Mouse (Mus musculus) midbrain, postnatal 0 days (tissue): ENCODE measurements around the gene Ctdspl. TPM values are rescaled to one million over a fixed set of nuclear protein-coding genes. Genes with fewer than 3 reads are reported as not detected.

Experiments
- ATAC-seq: fragments of 200-750 bp; cut with Nextera tagmentation; 2 replicates; pipeline ENCODE4 v1.8.0; 2017; ENCODE audit warnings: moderate number of reproducible peaks, mild to moderate bottlenecking, moderate TSS enrichment, moderate library complexity; ENCODE audit not compliant: low FRiP score
- DNase-seq: peaks from one replicate; pipeline ENCODE4 v3.0.0-alpha.2; 2015; ENCODE audit warnings: low spot score
- H3K27ac ChIP-seq: fragments of 300-500 bp; sonication (generic); 2 replicates; pipeline ENCODE4 v1.5.1; 2014; ENCODE audit warnings: low read depth, mild to moderate bottlenecking, low read length, mixed read lengths
- H3K27me3 ChIP-seq: fragments of 300-500 bp; sonication (generic); 2 replicates; pipeline ENCODE4 v1.6.1; 2014; ENCODE audit warnings: low read length, control low read depth, mixed read lengths; ENCODE audit not compliant: insufficient read depth
- H3K36me3 ChIP-seq: fragments of 300-500 bp; sonication (generic); 2 replicates; pipeline ENCODE4 v1.6.1; 2014; ENCODE audit warnings: low read length, control low read depth, mixed read lengths; ENCODE audit not compliant: insufficient read depth
- H3K4me1 ChIP-seq: fragments of 300-500 bp; sonication (generic); 2 replicates; pipeline ENCODE4 v1.6.1; 2014; ENCODE audit warnings: mild to moderate bottlenecking, control low read depth, antibody characterized with exemption, low read length, mixed read lengths; ENCODE audit not compliant: insufficient read depth
- H3K4me2 ChIP-seq: fragments of 300-500 bp; sonication (generic); 2 replicates; pipeline ENCODE4 v1.6.1; 2014; ENCODE audit warnings: low read depth, mild to moderate bottlenecking, low read length, mixed read lengths; ENCODE audit not compliant: poor library complexity, severe bottlenecking
- H3K4me3 ChIP-seq: fragments of 300-500 bp; sonication (generic); 2 replicates; pipeline ENCODE4 v1.5.1; 2014; ENCODE audit warnings: low read depth, mild to moderate bottlenecking, low read length, moderate library complexity
- H3K9ac ChIP-seq: fragments of 300-500 bp; sonication (generic); replicated peaks from 2 replicates; pipeline ENCODE4 v1.6.1; 2014; ENCODE audit warnings: mild to moderate bottlenecking, low read length, moderate library complexity, mixed read lengths; ENCODE audit not compliant: poor library complexity, severe bottlenecking
- H3K9me3 ChIP-seq: fragments of 300-500 bp; sonication (generic); 2 replicates; pipeline ENCODE4 v1.6.1; 2016; ENCODE audit warnings: low read length, control low read depth
- CTCF ChIP-seq: IDR thresholded peaks from 2 replicates; pipeline ENCODE4 v1.5.1; 2016; ENCODE audit warnings: antibody characterized with exemption, mild to moderate bottlenecking
- WGBS: fragments of 180-500 bp; shearing (Covaris S2); extraction: QIAGEN DNeasy Blood & Tissue Kit; methylation state at CpG from one replicate; pipeline ENCODE4 v1.1.7; 2014; 5-methylcytosine and 5-hydroxymethylcytosine counted together
- microRNA-seq: library from miRNA; unstranded; fragments of <30 nt; microRNA quantifications from one replicate; pipeline ENCODE4, GENCODE M21; 2016; ENCODE audit warnings: borderline number of aligned reads
- polyA plus RNA-seq: library from polyadenylated mRNA; unstranded; fragments of >200 nt; fragmentation: Nextera tagmentation; extraction: Ambion mirVana; gene quantifications from 2 replicates; pipeline ENCODE4 v1.2.1, GENCODE M21; 2015
- total RNA-seq: library from RNA; depleted of rRNA; stranded (reverse); fragments of >200 nt; gene quantifications from 2 replicates; pipeline ENCODE4 v1.2.3, GENCODE M21; 2014; rRNA removed

The Ctdspl gene
- total and polyA plus RNA-seq, 2 experiments from 2014 or later, result 7.1 to 11.9 TPM

DNA sequence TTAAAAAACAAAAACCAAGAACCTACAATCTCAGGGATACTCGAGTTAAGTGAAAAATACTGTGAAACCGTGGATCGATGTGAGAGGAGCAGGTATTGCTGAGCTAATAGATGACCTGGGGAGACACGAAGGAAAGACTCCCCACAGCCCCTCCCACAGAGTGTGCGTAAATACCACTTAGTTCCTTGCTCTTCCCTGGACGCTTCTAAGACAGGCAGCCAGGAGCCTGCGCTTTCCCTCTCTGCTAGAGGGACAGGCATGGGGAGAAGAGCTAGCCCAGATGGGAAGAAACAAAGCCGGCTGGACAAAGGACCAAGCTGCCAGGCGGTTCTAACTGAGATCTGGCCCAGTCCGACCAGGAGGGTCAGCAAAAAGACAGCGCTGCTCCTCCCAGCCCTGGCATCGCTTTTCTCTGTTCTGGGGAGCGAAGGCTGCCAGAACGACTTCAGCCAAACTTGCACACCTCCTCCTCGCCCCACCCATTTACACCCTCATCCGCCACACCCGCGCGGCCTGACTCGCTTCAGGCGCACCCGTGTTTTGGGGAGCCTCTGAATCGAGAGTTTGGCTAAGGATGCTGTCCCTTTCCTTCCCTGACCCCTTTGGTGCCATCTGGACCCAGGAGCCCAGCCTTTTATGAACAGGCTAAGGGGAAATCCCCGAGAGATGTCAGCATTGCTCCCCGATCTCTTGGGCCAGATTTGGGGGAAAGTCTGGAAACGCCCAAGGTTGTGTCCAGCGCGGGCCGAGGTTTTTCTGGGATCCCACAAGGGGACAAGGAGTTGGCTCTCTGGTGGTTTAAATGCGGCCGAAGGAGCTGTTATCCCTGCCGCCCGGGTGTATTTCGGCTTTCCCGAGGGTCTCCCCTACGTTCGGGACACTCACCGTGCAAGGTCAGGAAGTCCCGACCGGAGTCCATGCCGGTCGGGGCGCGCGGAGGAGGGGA is 166.5 kb downstream of the Ctdspl start:
- Histone ChIP-seq H3K9me3 (no peaks in the 10 kb centered on the region), H3K27me3 (peaks cover 4% of the 10 kb centered on the region; the same call in 1 of the 2 replicates), H3K27ac (no peak overlapping the region), H3K9ac (peak overlapping the region; percentile 64), H3K4me1 (peaks cover 12% of the 10 kb centered on the region; the same call in 1 of the 2 replicates), H3K36me3 (no peaks in the 10 kb centered on the region), H3K4me3 (peak overlapping the region; percentile 53), H3K4me2 (peak overlapping the region; percentile 67)
- 2% methylated on average over 45 of the region's 45 CpGs for WGBS
- TF ChIP-seq CTCF, result no peak
- DNase-seq, result peak; percentile 40
- no peak for ATAC-seq

Small RNA genes within 50 kb of the gene (microRNA-seq; reads per million reads assigned to microRNA genes)
- gene Mir26a-1, result 16.1 reads per million, percentile 27 among the genes with 10 or more reads in this experiment

Other genes with a start within 250 kb of the Ctdspl start
- 2.8 and 10.5 TPM in 2 replicates for gene Vill, start 126.3 kb downstream of the Ctdspl start, total RNA-seq
- gene Vill, start 126.3 kb downstream of the Ctdspl start, polyA plus RNA-seq, result 3.8 and 4.7 TPM in 2 replicates
- gene Plcd1, start 167.0 kb downstream of the Ctdspl start, total RNA-seq, result 12.2 and 17.4 TPM in 2 replicates
- gene Plcd1, start 167.0 kb downstream of the Ctdspl start, polyA plus RNA-seq, result 10.9 and 11.8 TPM in 2 replicates
- 2.8 and 3.3 TPM in 2 replicates for gene Dlec1, start 176.0 kb downstream of the Ctdspl start, total RNA-seq
- gene Dlec1, start 176.0 kb downstream of the Ctdspl start, polyA plus RNA-seq, result 0.91 and 0.95 TPM in 2 replicates
- 2.8 and 2.9 TPM in 2 replicates for gene Acaa1b, start 230.6 kb downstream of the Ctdspl start, total RNA-seq
- 4.6 and 5.2 TPM in 2 replicates for gene Acaa1b, start 230.6 kb downstream of the Ctdspl start, polyA plus RNA-seq
- gene Gm47289, start 232.7 kb downstream of the Ctdspl start, total RNA-seq, result not detected in 2 replicates
- not detected in 2 replicates for gene Gm47289, start 232.7 kb downstream of the Ctdspl start, polyA plus RNA-seq